Mouse (Mus musculus) heart, embryonic 11.5 days (tissue): ENCODE measurements around the gene Stk17b. TPM values are rescaled to one million over a fixed set of nuclear protein-coding genes. Genes with fewer than 3 reads are reported as not detected.
"Not testable (repeated sequence)": the region's sequence is repeated elsewhere in the genome, so short reads cannot be mapped to it uniquely, and the experiment has no call there.

ENCODE experiments used
- ATAC-seq: fragments of 200-750 bp; cut with Nextera tagmentation; replicated peaks from 2 replicates; pipeline ENCODE4 v1.8.0; 2017; ENCODE audit warnings: moderate library complexity; ENCODE audit not compliant: insufficient number of reproducible peaks, low FRiP score, low TSS enrichment
- H3K27ac ChIP-seq: fragments of 300-500 bp; sonication (generic); 2 replicates; pipeline ENCODE4 v1.5.1; 2014; ENCODE audit warnings: mild to moderate bottlenecking, low read depth, low read length
- H3K27me3 ChIP-seq: fragments of 300-500 bp; sonication (generic); 2 replicates; pipeline ENCODE4 v1.6.1; 2014; ENCODE audit warnings: mild to moderate bottlenecking, low read length, mixed read lengths; ENCODE audit not compliant: control insufficient read depth, insufficient read depth
- H3K36me3 ChIP-seq: fragments of 300-500 bp; sonication (generic); 2 replicates; pipeline ENCODE4 v1.6.1; 2014; ENCODE audit warnings: mild to moderate bottlenecking, low read length, moderate library complexity, mixed read lengths; ENCODE audit not compliant: control insufficient read depth, insufficient read depth
- H3K4me1 ChIP-seq: fragments of 300-500 bp; sonication (generic); 2 replicates; pipeline ENCODE4 v1.6.1; 2014; ENCODE audit warnings: low read length; ENCODE audit not compliant: control insufficient read depth, insufficient read depth
- H3K4me2 ChIP-seq: fragments of 300-500 bp; sonication (generic); 2 replicates; pipeline ENCODE4 v1.6.1; 2014; ENCODE audit warnings: mild to moderate bottlenecking, moderate library complexity
- H3K4me3 ChIP-seq: fragments of 300-500 bp; sonication (generic); 2 replicates; pipeline ENCODE4 v1.5.1; 2014; ENCODE audit warnings: low read depth, low read length
- H3K9ac ChIP-seq: fragments of 300-500 bp; sonication (generic); 2 replicates; pipeline ENCODE4 v1.6.1; 2014; ENCODE audit warnings: mild to moderate bottlenecking, low read depth, low read length, moderate library complexity
- H3K9me3 ChIP-seq: fragments of 300-500 bp; sonication (generic); replicated peaks from 2 replicates; pipeline ENCODE4 v1.6.1; 2016; ENCODE audit warnings: low read length; ENCODE audit not compliant: control insufficient read depth
- WGBS: fragments of 180-500 bp; shearing (Covaris S2); extraction: QIAGEN DNeasy Blood & Tissue Kit; methylation state at CpG from one replicate; pipeline ENCODE4 v1.1.7; 2014; ENCODE audit not compliant: insufficient replicate concordance; 5-methylcytosine and 5-hydroxymethylcytosine counted together
- polyA plus RNA-seq: library from polyadenylated mRNA; unstranded; fragments of >200 nt; fragmentation: Nextera tagmentation; extraction: Ambion mirVana; gene quantifications from 2 replicates; pipeline ENCODE4 v1.2.1, GENCODE M21; 2014

The Stk17b gene
- polyA plus RNA-seq, 1 experiment from 2014 or later = 17.2 TPM

DNA sequence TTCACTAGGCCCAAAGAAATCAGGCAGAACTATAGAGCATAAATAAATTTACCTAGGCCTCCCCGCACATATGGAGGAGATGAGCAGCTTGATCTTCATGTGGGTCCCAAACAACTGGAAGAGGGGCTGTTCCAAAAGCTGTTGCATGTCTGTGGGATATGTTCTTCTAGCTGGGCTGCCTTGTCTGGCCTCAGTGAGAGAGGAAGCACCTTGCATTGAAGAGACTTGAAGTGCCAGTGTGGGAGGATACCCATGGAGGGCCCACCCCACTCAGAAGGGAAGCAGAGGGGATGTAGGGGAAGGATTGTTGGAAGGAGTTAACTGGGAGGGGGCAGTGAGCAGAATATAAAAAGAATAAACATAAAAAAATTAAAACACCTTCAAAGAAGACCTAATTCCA lies 33.9 kb downstream of the Stk17b start:
- no peaks in the 10 kb centered on the region; the same call in 1 of the 2 replicates for H3K36me3 ChIP-seq
- H3K27ac ChIP-seq = no peak overlapping the region
- no peak for ATAC-seq
- 76% methylated on average over 1 of the region's 1 CpGs for WGBS
- no peak overlapping the region for H3K9ac ChIP-seq
- H3K4me3 ChIP-seq = no peak overlapping the region
- no peaks in the 10 kb centered on the region for H3K27me3 ChIP-seq
- no peaks in the 10 kb centered on the region for H3K9me3 ChIP-seq
- no peak overlapping the region for H3K4me2 ChIP-seq
- no peaks in the 10 kb centered on the region for H3K4me1 ChIP-seq

DNA sequence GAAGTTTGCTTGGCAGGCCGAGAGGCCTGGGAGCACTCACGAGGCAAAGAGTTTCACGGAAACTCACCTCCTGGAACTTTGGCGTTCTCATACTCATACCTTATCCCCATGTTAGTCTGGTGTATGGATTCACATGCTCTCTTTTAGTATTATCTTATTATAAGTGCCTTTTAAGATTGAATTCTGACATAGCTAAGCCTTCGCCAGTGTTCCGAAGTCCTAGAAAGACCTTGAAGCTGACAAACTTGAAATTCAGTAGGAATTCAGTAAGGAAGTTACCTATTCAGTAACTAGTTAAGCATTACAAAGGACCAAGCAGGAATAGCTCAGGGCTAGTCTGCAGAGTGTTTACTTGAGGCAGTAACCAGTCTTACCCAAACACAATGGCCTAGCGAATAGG lies 34.3 kb downstream of the Stk17b start:
- not testable (repeated sequence) for H3K9me3 ChIP-seq, H3K4me1 ChIP-seq, H3K36me3 ChIP-seq, ATAC-seq, H3K4me3 ChIP-seq, H3K27ac ChIP-seq, H3K9ac ChIP-seq, H3K27me3 ChIP-seq, H3K4me2 ChIP-seq
- 82% methylated on average over 7 of the region's 7 CpGs for WGBS

DNA sequence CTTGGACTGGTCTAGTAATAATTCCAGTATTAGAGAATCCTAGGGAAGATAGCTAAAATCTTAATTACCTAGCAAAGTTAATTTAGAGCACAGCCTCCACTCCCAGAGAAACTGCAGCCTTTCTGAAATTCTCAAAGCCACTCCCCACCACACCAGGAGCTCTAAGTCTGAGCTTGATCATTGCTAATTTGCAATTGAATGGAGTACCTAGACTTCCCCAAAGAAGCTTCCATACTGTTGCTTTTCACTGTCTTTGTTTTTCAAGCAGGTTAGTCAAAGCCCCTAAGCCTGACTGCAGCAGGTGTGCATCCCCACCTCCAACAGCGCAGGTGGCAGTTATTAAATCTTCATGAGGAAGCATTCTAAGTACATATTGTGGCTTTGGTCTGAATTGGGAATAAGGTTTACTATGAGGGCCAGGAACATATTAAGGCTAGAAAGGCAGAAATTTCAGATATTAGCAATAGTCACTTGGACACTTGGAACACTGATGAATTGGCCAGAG lies 35.1 kb downstream of the Stk17b start:
- not testable (repeated sequence) for H3K36me3 ChIP-seq, H3K27ac ChIP-seq, ATAC-seq, H3K4me3 ChIP-seq, H3K4me2 ChIP-seq, H3K27me3 ChIP-seq, H3K9me3 ChIP-seq, H3K4me1 ChIP-seq, H3K9ac ChIP-seq
- 79% methylated on average over 1 of the region's 1 CpGs for WGBS

- no peaks in the 10 kb centered on the region for H3K4me1 ChIP-seq
- no peak overlapping the region for H3K27ac ChIP-seq
- no peaks in the 10 kb centered on the region for H3K9me3 ChIP-seq
- ATAC-seq = no peak
- H3K9ac ChIP-seq = no peak overlapping the region
- H3K4me2 ChIP-seq = no peak overlapping the region
- no peak overlapping the region for H3K4me3 ChIP-seq
- WGBS = 32% methylated on average over 8 of the region's 11 CpGs
- no peaks in the 10 kb centered on the region for H3K27me3 ChIP-seq
- no peaks in the 10 kb centered on the region for H3K36me3 ChIP-seq
Measured at GRCm38 (mm10) chr1:53748571-53748970, 36.5 kb downstream of the Stk17b start.

DNA sequence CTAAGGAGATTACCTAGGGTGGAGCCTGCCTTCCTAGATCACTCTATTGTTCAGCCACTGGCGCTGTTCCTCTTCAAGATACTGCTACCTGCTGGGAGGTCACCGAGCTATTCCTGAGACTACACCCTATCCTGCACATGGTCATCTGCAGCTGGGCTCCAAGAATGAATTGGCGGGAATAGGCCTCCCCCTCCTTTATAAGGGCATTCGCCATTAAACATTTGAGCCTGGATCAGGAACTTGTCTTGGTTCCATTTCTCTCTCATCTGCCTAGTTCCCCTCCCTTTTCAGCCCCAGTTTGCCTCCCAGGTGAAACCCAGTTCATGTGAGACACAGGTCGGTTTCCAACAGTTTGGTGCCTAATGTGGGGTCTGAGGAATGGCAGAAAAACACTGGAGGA lies 39.0 kb downstream of the Stk17b start:
- no peak overlapping the region for H3K27ac ChIP-seq
- no peak overlapping the region for H3K9ac ChIP-seq
- no peaks in the 10 kb centered on the region for H3K27me3 ChIP-seq
- H3K4me2 ChIP-seq = no peak overlapping the region
- 76% methylated on average over 5 of the region's 5 CpGs for WGBS
- no peaks in the 10 kb centered on the region for H3K4me1 ChIP-seq
- no peaks in the 10 kb centered on the region for H3K36me3 ChIP-seq
- H3K4me3 ChIP-seq = no peak overlapping the region
- ATAC-seq = no peak
- no peaks in the 10 kb centered on the region for H3K9me3 ChIP-seq

GRCm38 (mm10) chr1:53741742-53742458 lies 43.1 kb downstream of the Stk17b start:
- Histone ChIP-seq H3K4me3 (no peak overlapping the region), H3K27me3 (no peaks in the 10 kb centered on the region), H3K27ac (no peak overlapping the region), H3K9ac (no peak overlapping the region), H3K4me1 (no peaks in the 10 kb centered on the region), H3K9me3 (no peaks in the 10 kb centered on the region), H3K4me2 (no peak overlapping the region), H3K36me3 (no peaks in the 10 kb centered on the region)
- ATAC-seq = no peak
- 74% methylated on average over 3 of the region's 3 CpGs for WGBS

DNA sequence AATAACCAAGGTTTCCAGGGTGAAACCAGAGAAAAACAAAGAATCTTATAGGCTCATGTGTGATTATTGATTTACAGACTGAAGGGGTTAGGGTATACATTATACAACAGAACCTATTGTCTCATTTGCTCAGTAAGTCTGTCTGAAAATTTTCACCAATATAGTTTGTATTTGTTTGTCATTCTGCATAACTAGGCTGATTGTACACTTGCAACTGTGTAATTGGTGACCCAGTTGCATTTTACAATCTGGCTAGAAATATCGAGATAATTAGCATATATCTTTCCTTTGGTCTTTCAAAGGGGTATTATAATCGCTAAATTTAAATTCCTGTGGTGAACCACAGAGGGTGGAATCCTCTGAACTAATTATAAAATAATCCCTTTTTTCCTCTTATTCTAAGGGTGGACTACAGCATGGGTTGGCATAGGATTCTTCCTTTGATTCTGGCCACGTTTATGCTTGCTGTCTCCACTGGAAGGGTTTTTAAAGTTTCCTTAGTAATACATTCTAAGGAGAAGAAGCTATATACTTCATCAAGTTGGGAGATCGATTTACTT lies 44.2 kb downstream of the Stk17b start:
- Histone ChIP-seq H3K4me3 (no peak overlapping the region), H3K4me1 (no peaks in the 10 kb centered on the region), H3K27ac (no peak overlapping the region), H3K4me2 (no peak overlapping the region), H3K27me3 (no peaks in the 10 kb centered on the region), H3K9me3 (no peaks in the 10 kb centered on the region), H3K9ac (no peak overlapping the region), H3K36me3 (no peaks in the 10 kb centered on the region)
- no peak for ATAC-seq
- 84% methylated on average over 4 of the region's 4 CpGs for WGBS

DNA sequence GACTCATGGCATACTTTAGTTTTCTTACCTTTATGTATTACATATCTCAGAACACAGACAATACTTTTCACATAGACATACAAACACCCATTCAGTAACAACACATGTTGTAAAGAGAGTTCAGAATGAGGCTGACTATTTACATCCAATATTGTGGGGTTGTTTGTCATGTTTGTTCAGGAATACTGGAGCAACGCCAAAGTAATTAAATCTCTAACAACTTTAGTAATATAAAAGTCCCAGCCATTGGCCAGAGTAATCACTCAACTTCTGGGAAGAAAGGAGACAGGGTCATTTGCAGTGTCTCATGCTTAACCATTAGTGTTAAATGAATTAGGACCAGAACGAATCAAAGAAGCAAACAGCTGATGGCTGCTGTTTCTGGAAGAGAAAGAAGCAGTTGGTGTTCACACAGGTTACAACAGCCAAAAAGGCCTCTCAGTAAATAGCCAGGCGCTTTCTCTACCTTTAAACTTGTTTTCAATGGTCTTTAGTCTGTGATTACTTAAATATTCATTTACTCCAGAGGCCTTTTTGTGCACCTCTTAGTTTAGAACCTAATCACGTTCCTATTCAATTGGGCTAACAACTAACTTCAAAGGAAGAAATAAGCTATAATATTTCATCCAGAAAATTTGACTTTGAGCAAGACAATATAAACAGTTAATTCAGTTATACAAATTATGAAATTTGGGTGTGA lies 44.8 kb downstream of the Stk17b start:
- not testable (repeated sequence) for H3K27ac ChIP-seq, H3K9me3 ChIP-seq, H3K4me2 ChIP-seq, H3K27me3 ChIP-seq, H3K9ac ChIP-seq, H3K4me3 ChIP-seq, H3K4me1 ChIP-seq, ATAC-seq, H3K36me3 ChIP-seq
- 72% methylated on average over 3 of the region's 4 CpGs for whole genome bisulfite sequencing
